Mouse (Mus musculus) hindbrain, embryonic 15.5 days (tissue): ENCODE data around the gene Fars2. TPM values are rescaled to one million over a fixed set of nuclear protein-coding genes. Genes with fewer than 3 reads are reported as not detected.
"Not testable (repeated sequence)": the region's sequence is repeated elsewhere in the genome, so short reads cannot be mapped to it uniquely, and the experiment has no call there.

Experiments used
- ATAC-seq: fragments of 200-750 bp; cut with Nextera tagmentation; 2 replicates; pipeline ENCODE4 v1.8.0; 2017; ENCODE audit warnings: low read depth, moderate number of reproducible peaks, moderate TSS enrichment; ENCODE audit not compliant: low FRiP score
- H3K27ac ChIP-seq: fragments of 300-500 bp; sonication (generic); replicated peaks from 2 replicates; pipeline ENCODE4 v1.5.1; 2015; ENCODE audit warnings: mild to moderate bottlenecking, inconsistent platforms
- H3K27me3 ChIP-seq: fragments of 300-500 bp; sonication (generic); 2 replicates; pipeline ENCODE4 v1.6.1; 2015; ENCODE audit warnings: control low read depth, inconsistent platforms
- H3K36me3 ChIP-seq: fragments of 300-500 bp; sonication (generic); 2 replicates; pipeline ENCODE4 v1.6.1; 2015; ENCODE audit warnings: control low read depth, inconsistent platforms
- H3K4me1 ChIP-seq: fragments of 300-500 bp; sonication (generic); replicated peaks from 2 replicates; pipeline ENCODE4 v1.6.1; 2015; ENCODE audit warnings: control low read depth, inconsistent platforms
- H3K4me2 ChIP-seq: fragments of 300-500 bp; sonication (generic); 2 replicates; pipeline ENCODE4 v1.6.1; 2015; ENCODE audit warnings: moderate library complexity, mild to moderate bottlenecking, inconsistent platforms
- H3K4me3 ChIP-seq: fragments of 300-500 bp; sonication (generic); 2 replicates; pipeline ENCODE4 v1.5.1; 2015; ENCODE audit warnings: mild to moderate bottlenecking, inconsistent platforms
- H3K9ac ChIP-seq: fragments of 300-500 bp; sonication (generic); 2 replicates; pipeline ENCODE4 v1.6.1; 2015; ENCODE audit warnings: inconsistent platforms
- H3K9me3 ChIP-seq: fragments of 300-500 bp; sonication (generic); 2 replicates; pipeline ENCODE4 v1.6.1; 2016; ENCODE audit warnings: control low read depth, inconsistent platforms
- WGBS: fragments of 180-500 bp; shearing (Covaris S2); methylation state at CpG from one replicate; pipeline ENCODE4 v1.1.7; 2015; 5-methylcytosine and 5-hydroxymethylcytosine counted together
- polyA plus RNA-seq: library from polyadenylated mRNA; unstranded; fragments of >200 nt; fragmentation: Nextera tagmentation; extraction: Ambion mirVana; gene quantifications from 2 replicates; pipeline ENCODE4 v1.2.1, GENCODE M21; 2015

Gene Fars2
- polyA plus RNA-seq, 1 experiment from 2014 or later, result 25.6 TPM

DNA sequence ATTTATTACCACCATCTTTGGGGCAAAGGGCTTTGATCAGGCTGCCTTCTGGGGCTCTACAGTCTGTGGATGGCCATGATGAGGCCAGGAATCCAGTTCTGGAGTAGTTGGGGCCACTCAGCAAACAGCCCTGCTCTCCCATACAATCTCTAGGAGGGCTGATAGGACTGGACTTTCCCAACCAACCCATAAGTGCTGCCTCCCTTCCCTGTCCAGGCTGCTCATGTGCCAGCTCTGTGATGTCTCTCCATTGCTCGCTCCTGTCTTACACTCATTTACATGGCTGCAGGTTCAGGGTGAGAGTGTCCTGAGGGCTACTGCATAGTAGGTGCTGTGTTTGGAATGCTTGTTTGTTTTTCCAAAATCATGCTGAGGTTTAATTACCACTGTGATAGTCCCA, 298.0 kb downstream of the Fars2 start:
- no peak for ATAC-seq
- H3K4me3 ChIP-seq, result no peak overlapping the region
- no peaks in the 10 kb centered on the region for H3K27me3 ChIP-seq
- H3K9ac ChIP-seq, result no peak overlapping the region
- 96% methylated on average over 1 of the region's 1 CpGs for WGBS
- H3K4me2 ChIP-seq, result no peak overlapping the region
- H3K4me1 ChIP-seq, result no peaks in the 10 kb centered on the region
- H3K36me3 ChIP-seq, result no peaks in the 10 kb centered on the region
- H3K27ac ChIP-seq, result no peak overlapping the region
- H3K9me3 ChIP-seq, result no peaks in the 10 kb centered on the region

- no peaks in the 10 kb centered on the region for H3K36me3 ChIP-seq
- WGBS, result 81% methylated on average over 4 of the region's 4 CpGs
Observed at GRCm38 (mm10) chr13:36416546-36416945, 299.3 kb downstream of the Fars2 start.

DNA sequence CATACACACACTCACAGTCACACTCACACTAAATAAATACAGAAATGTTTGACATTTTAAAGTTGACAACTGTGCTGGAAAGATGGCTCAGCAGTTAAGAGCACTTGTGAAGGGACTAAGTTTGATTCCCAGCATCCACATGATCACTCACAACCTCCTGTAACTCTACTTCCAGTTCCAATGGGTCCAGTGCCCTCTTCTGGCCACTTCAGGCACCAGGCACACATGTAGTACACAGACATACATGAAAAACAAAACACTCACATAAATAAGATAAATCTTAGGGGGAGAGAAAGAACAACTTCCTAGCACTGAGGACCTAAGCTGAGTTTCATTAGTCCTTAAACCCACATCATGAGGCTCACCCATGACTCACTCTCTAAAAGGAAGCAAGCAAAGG, 302.1 kb downstream of the Fars2 start:
- Histone ChIP-seq H3K4me2 (no peak overlapping the region), H3K4me3 (no peak overlapping the region), H3K27me3 (no peaks in the 10 kb centered on the region), H3K36me3 (no peaks in the 10 kb centered on the region), H3K9ac (no peak overlapping the region), H3K9me3 (no peaks in the 10 kb centered on the region; the same call in 1 of the 2 replicates), H3K4me1 (no peaks in the 10 kb centered on the region), H3K27ac (no peak overlapping the region)
- no peak for ATAC-seq

More at GRCm38 (mm10) chr13:36416546-36416945, 299.3 kb downstream of the Fars2 start:
- no peaks in the 10 kb centered on the region for H3K4me1 ChIP-seq
- no peak overlapping the region for H3K4me3 ChIP-seq
- H3K27me3 ChIP-seq, result no peaks in the 10 kb centered on the region
- no peak overlapping the region for H3K4me2 ChIP-seq
- H3K27ac ChIP-seq, result no peak overlapping the region
- no peak overlapping the region for H3K9ac ChIP-seq
- H3K9me3 ChIP-seq, result no peaks in the 10 kb centered on the region
- no peak for ATAC-seq

- Histone ChIP-seq H3K36me3 (no peaks in the 10 kb centered on the region), H3K27ac (no peak overlapping the region), H3K4me2 (no peak overlapping the region), H3K4me3 (no peak overlapping the region), H3K4me1 (no peaks in the 10 kb centered on the region), H3K9ac (no peak overlapping the region), H3K9me3 (no peaks in the 10 kb centered on the region; the same call in 1 of the 2 replicates), H3K27me3 (no peaks in the 10 kb centered on the region)
- no peak for ATAC-seq
- 76% methylated on average over 3 of the region's 3 CpGs for WGBS
Observed at GRCm38 (mm10) chr13:36422446-36422845, 305.2 kb downstream of the Fars2 start.

- H3K4me1 ChIP-seq, result 0 out of 2 replicates have a peak, but pooled peaks cover 14% of the 10 kb centered on the region
- H3K4me3 ChIP-seq, H3K9ac ChIP-seq, H3K4me2 ChIP-seq, ATAC-seq, H3K27ac ChIP-seq, H3K36me3 ChIP-seq, H3K27me3 ChIP-seq, H3K9me3 ChIP-seq: not testable (repeated sequence)
- 76% methylated on average over 17 of the region's 17 CpGs for WGBS
Observed at GRCm38 (mm10) chr13:36425824-36426705, 308.9 kb downstream of the Fars2 start.

DNA sequence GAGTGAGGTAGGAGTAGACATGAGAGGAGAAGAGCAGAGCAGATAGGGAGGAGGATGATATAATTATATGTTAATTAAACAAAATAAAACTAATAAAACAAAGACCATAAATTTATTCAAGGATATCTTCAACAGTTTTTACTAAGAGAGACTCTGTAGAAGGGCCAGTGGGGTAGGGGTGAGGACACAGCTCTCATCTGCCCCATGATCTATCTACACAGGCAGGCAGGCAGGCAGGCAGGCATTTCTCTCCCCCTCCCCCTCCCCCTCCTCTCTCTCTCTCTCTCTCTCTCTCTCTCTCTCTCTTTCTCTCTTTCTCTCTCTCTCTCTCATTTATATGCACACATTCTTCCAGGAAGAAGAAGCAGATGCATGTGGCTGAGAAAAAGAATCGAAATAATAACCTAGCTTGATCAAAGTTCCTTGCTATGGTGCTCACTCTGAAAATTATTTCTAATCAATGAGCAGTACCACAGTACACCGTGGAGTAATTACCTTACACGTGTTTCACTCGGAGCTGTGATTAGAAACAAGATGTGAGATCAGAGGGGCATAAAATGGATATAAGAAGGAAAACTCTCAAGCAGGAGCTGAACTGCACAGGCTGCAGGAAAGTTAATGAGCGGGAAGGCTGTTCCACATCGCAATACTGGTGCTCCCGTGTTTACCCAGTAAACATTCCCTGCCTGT, 312.4 kb downstream of the Fars2 start:
- Histone ChIP-seq H3K9me3 (no peaks in the 10 kb centered on the region), H3K9ac (no peak overlapping the region), H3K4me1 (0 out of 2 replicates have a peak, but pooled peaks cover 14% of the 10 kb centered on the region), H3K27ac (no peak overlapping the region), H3K36me3 (no peaks in the 10 kb centered on the region), H3K27me3 (no peaks in the 10 kb centered on the region), H3K4me2 (no peak overlapping the region), H3K4me3 (no peak overlapping the region)
- ATAC-seq, result peak; percentile 63; the same call in 1 of the 2 replicates
- 58% methylated on average over 7 of the region's 7 CpGs for WGBS

- no peaks in the 10 kb centered on the region for H3K36me3 ChIP-seq
- ATAC-seq, result no peak
- no peak overlapping the region for H3K9ac ChIP-seq
- H3K27ac ChIP-seq, result no peak overlapping the region
- WGBS, result 65% methylated on average over 6 of the region's 6 CpGs
- no peak overlapping the region for H3K4me3 ChIP-seq
- H3K4me1 ChIP-seq, result 0 out of 2 replicates have a peak, but pooled peaks cover 14% of the 10 kb centered on the region
- no peaks in the 10 kb centered on the region for H3K27me3 ChIP-seq
- H3K4me2 ChIP-seq, result no peak overlapping the region
- H3K9me3 ChIP-seq, result no peaks in the 10 kb centered on the region
Observed at GRCm38 (mm10) chr13:36430420-36431114, 313.4 kb downstream of the Fars2 start.

DNA sequence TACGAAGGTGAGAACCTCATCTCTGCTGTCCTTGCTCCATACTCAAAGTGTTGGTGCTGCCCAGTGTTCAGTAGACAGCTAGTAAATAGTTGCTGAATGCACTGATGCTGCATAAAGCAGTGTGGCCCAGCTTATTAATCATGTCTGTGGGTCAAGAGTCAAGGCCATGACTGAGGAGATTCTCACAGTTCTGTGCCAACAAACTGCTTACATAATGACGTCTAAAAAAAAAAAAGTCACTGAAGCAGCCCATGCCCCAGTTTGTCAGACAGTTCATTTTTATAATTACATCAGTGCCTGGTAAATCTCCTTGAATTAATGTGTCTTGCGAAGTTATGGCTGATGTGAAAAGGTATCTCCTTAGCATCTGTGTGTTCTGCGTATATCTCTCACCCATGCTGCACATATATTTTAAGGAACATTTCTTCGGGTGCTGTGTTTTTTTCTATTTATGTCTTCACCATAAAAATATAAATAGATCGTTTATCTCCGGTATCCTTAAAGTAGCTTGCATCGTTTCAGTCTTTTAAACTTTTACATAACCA, 314.8 kb downstream of the Fars2 start:
- Histone ChIP-seq H3K36me3 (no peaks in the 10 kb centered on the region), H3K9ac (no peak overlapping the region), H3K27ac (no peak overlapping the region), H3K4me1 (0 out of 2 replicates have a peak, but pooled peaks cover 14% of the 10 kb centered on the region), H3K4me3 (no peak overlapping the region), H3K4me2 (no peak overlapping the region), H3K9me3 (no peaks in the 10 kb centered on the region), H3K27me3 (no peaks in the 10 kb centered on the region)
- 86% methylated on average over 8 of the region's 8 CpGs for WGBS
- no peak for ATAC-seq

DNA sequence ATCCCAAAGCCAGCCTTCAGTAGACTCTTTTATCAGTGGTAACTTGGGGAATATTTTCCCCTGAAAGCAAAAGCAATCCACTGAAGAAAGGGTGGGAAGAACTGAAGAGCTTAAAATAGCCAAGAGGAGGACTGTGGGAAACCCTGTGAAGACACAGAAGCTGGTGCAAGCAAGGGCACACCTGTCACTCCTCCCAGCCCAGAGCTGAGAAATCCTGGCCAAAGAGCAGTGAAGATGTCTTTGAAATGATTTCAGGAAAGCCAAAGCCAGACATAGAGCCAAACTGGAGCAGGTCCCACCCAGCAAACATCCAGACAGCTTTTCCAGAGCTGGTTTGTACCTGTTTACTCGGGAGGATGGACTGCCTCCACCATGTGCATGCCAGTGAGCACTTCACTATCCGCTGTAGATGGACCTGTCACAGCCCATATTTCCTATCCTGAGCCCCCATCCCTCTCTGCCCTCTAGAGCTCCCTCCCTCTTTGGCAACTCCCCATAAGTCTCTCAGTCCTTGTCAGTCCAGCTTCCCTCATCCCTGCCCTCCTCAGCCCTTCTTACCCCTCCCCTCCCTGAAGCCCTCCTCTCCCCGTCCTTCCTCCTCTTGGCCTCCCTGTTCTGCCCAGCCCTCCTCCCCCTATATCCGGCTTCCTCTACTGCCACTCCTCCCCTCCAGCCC, 327.7 kb downstream of the Fars2 start:
- no peaks in the 10 kb centered on the region for H3K27me3 ChIP-seq
- no peaks in the 10 kb centered on the region for H3K9me3 ChIP-seq
- no peak overlapping the region for H3K4me3 ChIP-seq
- no peak overlapping the region for H3K9ac ChIP-seq
- whole genome bisulfite sequencing, result 58% methylated on average over 4 of the region's 4 CpGs
- no peaks in the 10 kb centered on the region for H3K4me1 ChIP-seq
- no peak overlapping the region for H3K4me2 ChIP-seq
- no peaks in the 10 kb centered on the region for H3K36me3 ChIP-seq
- H3K27ac ChIP-seq, result no peak overlapping the region
- no peak for ATAC-seq

GRCm38 (mm10) chr13:36447947-36448346, 330.7 kb downstream of the Fars2 start:
- no peak overlapping the region for H3K27ac ChIP-seq
- H3K9ac ChIP-seq, result no peak overlapping the region
- WGBS, result 36% methylated on average over 4 of the region's 4 CpGs
- no peak for ATAC-seq
- H3K36me3 ChIP-seq, result no peaks in the 10 kb centered on the region
- H3K4me1 ChIP-seq, result no peaks in the 10 kb centered on the region
- H3K27me3 ChIP-seq, result no peaks in the 10 kb centered on the region
- H3K9me3 ChIP-seq, result no peaks in the 10 kb centered on the region
- H3K4me3 ChIP-seq, result no peak overlapping the region
- no peak overlapping the region for H3K4me2 ChIP-seq

DNA sequence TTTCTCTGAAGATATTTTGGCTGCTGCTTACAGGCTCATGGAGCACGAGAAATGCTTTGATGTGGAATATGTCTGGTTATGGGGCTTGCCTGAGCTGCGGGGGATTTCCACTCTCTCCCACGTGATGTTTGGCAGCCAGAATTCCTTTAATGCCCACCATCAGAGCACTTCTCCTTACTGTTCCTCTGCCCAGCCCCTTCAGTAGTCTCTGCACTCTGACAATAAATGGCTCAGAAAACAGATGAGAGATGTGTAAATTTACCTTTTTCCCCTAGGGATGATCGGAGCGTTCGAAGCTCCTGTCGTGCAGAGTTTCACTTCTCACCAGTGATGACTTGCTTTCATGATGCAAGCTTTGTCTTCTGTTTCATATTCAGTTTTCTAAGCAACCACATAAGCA, 331.4 kb downstream of the Fars2 start:
- H3K27me3 ChIP-seq, result no peaks in the 10 kb centered on the region
- no peaks in the 10 kb centered on the region for H3K36me3 ChIP-seq
- 70% methylated on average over 7 of the region's 7 CpGs for WGBS
- H3K4me3 ChIP-seq, result no peak overlapping the region
- no peak overlapping the region for H3K27ac ChIP-seq
- no peak overlapping the region for H3K9ac ChIP-seq
- no peak overlapping the region for H3K4me2 ChIP-seq
- no peak for ATAC-seq
- H3K9me3 ChIP-seq, result no peaks in the 10 kb centered on the region
- no peaks in the 10 kb centered on the region for H3K4me1 ChIP-seq
